Mouse (Mus musculus) ES-E14 (cell line): ENCODE data around the gene Cdc42.

Source experiments
- MAFK ChIP-seq: IDR thresholded peaks from 2 replicates; pipeline ENCODE4 v1.6.1; 2014; ENCODE audit warnings: mild to moderate bottlenecking, low read depth, low read length, inconsistent platforms; ENCODE audit not compliant: insufficient read depth
- ZC3H11A ChIP-seq: IDR thresholded peaks from 2 replicates; pipeline ENCODE4 v1.6.1; 2012; ENCODE audit warnings: low read depth, mild to moderate bottlenecking, inconsistent platforms, low read length, borderline replicate concordance
- ZNF384 ChIP-seq: IDR thresholded peaks from 2 replicates; pipeline ENCODE4 v1.6.1; 2012; ENCODE audit warnings: low read depth, low read length, inconsistent platforms

- TF ChIP-seq ZC3H11A: no peak
- no peak for TF ChIP-seq MAFK
- TF ChIP-seq ZNF384: no peak
These were observed 11.7 kb downstream of the Cdc42 start for GRCm38 (mm10) chr4:137345790-137346189.
